Mouse (Mus musculus): ENCODE results near the gene Krtap29-1. TPM values are rescaled to one million over a fixed set of nuclear protein-coding genes. Genes with fewer than 3 reads are reported as not detected.

The Krtap29-1 gene
- polyA plus RNA-seq, 1 experiment from 2014 or later, result not detected

DNA sequence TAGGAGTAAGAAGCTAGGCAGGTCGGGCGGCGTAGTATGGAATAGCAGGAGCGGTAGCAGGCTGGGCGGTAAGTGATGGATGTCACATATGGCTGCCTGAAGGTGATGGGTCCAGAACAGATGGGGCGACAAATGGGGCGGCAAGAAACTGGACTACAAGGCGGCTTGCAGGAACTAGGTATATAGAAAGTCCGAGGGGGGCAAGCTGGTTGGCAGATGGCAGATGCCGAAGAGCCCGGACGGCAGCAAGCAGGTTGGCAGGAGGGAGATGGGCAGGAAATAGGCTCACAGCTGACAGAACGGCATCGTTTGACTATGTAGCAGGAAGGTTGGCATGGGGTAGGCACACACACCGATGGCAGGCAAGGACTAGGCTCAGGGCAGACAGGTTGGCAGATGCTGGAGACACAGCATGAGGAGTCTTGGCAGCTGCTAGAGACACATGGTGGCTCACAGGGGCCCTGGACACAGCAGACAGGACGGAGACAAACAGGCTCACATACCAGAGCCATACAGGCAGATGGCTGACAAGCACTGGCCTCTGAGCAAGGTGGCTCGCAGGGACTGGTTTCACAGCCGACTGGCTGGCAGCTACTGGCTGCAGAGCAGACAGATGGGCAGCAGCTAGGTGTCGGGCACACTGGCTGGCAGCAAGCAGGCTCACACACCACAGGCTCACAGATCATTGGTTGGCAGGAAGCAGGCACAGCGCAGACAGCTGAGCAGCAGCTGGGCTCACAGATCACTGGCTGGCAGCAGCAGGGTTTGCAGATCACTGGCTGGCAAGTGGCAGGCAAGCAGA is 6.6 kb upstream of the Krtap29-1 start:
- no peak overlapping the region for H3K4me3 ChIP-seq (ENCODE audit: low read depth, low read length)
- no peak overlapping the region for H3K9ac ChIP-seq (ENCODE audit: low read length)
- H3K4me2 ChIP-seq (replicated peaks; ENCODE audit: low read depth), result no peak overlapping the region
- H3K36me3 ChIP-seq (ENCODE audit: control insufficient read depth, insufficient read depth, low read length), result no peaks in the 10 kb centered on the region
- H3K4me1 ChIP-seq (replicated peaks; ENCODE audit: control insufficient read depth, insufficient read depth), result no peaks in the 10 kb centered on the region
- no peaks in the 10 kb centered on the region for H3K9me3 ChIP-seq (ENCODE audit: control insufficient read depth, low read length)
- TF ChIP-seq CTCF (IDR thresholded peaks at IDR 0.05; ENCODE audit: low read depth) (no peak), EP300 (optimal IDR thresholded peaks at IDR 0.05) (no peak)
- WGBS, result 75% methylated on average over 20 of the region's 20 CpGs
- H3K27ac ChIP-seq (replicated peaks), result no peak overlapping the region
- ATAC-seq (ENCODE audit: low FRiP score, low TSS enrichment) (no peak), DNase-seq (ENCODE audit: low spot score) (no peak)
- no peaks in the 10 kb centered on the region for H3K27me3 ChIP-seq (ENCODE audit: control insufficient read depth, insufficient read depth, low read length)

GRCm38 (mm10) chr11:99983442-99983841 is 4.6 kb upstream of the Krtap29-1 start:
- Histone ChIP-seq H3K36me3 (ENCODE audit: control insufficient read depth, insufficient read depth, low read length) (no peaks in the 10 kb centered on the region), H3K27me3 (ENCODE audit: control insufficient read depth, insufficient read depth, low read length) (no peaks in the 10 kb centered on the region), H3K27ac (replicated peaks) (no peak overlapping the region), H3K9ac (ENCODE audit: low read length) (no peak overlapping the region), H3K9me3 (ENCODE audit: control insufficient read depth, low read length) (no peaks in the 10 kb centered on the region), H3K4me3 (ENCODE audit: low read depth, low read length) (no peak overlapping the region), H3K4me1 (replicated peaks; ENCODE audit: control insufficient read depth, insufficient read depth) (no peaks in the 10 kb centered on the region), H3K4me2 (replicated peaks; ENCODE audit: low read depth) (no peak overlapping the region)
- no peak for DNase-seq (ENCODE audit: low spot score)
- WGBS, result 76% methylated on average over 1 of the region's 1 CpGs
- no peak for TF ChIP-seq EP300 (optimal IDR thresholded peaks at IDR 0.05)
- TF ChIP-seq CTCF (IDR thresholded peaks at IDR 0.05; ENCODE audit: low read depth), result no peak
- no peak for ATAC-seq (ENCODE audit: low FRiP score, low TSS enrichment)

GRCm38 (mm10) chr11:99982731-99983130 is 3.9 kb upstream of the Krtap29-1 start:
- no peak overlapping the region for H3K27ac ChIP-seq (replicated peaks)
- no peak overlapping the region for H3K4me3 ChIP-seq (ENCODE audit: low read depth, low read length)
- TF ChIP-seq EP300 (optimal IDR thresholded peaks at IDR 0.05), result no peak
- TF ChIP-seq CTCF (IDR thresholded peaks at IDR 0.05; ENCODE audit: low read depth), result no peak
- H3K9ac ChIP-seq (ENCODE audit: low read length), result no peak overlapping the region
- no peaks in the 10 kb centered on the region for H3K36me3 ChIP-seq (ENCODE audit: control insufficient read depth, insufficient read depth, low read length)
- 84% methylated on average over 9 of the region's 9 CpGs for WGBS
- H3K9me3 ChIP-seq (ENCODE audit: control insufficient read depth, low read length), result no peaks in the 10 kb centered on the region
- no peaks in the 10 kb centered on the region for H3K4me1 ChIP-seq (replicated peaks; ENCODE audit: control insufficient read depth, insufficient read depth)
- H3K4me2 ChIP-seq (replicated peaks; ENCODE audit: low read depth), result no peak overlapping the region
- no peaks in the 10 kb centered on the region for H3K27me3 ChIP-seq (ENCODE audit: control insufficient read depth, insufficient read depth, low read length)
- ATAC-seq (ENCODE audit: low FRiP score, low TSS enrichment), result no peak
- DNase-seq (ENCODE audit: low spot score), result no peak

GRCm38 (mm10) chr11:99965961-99966360 is 12.9 kb downstream of the Krtap29-1 start:
- TF ChIP-seq CTCF (IDR thresholded peaks at IDR 0.05; ENCODE audit: low read depth) (no peak), EP300 (optimal IDR thresholded peaks at IDR 0.05) (no peak)
- Histone ChIP-seq H3K4me1 (replicated peaks; ENCODE audit: control insufficient read depth, insufficient read depth) (no peaks in the 10 kb centered on the region), H3K4me2 (replicated peaks; ENCODE audit: low read depth) (no peak overlapping the region), H3K9me3 (ENCODE audit: control insufficient read depth, low read length) (no peaks in the 10 kb centered on the region), H3K4me3 (ENCODE audit: low read depth, low read length) (no peak overlapping the region), H3K9ac (ENCODE audit: low read length) (no peak overlapping the region), H3K27me3 (ENCODE audit: control insufficient read depth, insufficient read depth, low read length) (no peaks in the 10 kb centered on the region), H3K27ac (replicated peaks) (no peak overlapping the region), H3K36me3 (ENCODE audit: control insufficient read depth, insufficient read depth, low read length) (no peaks in the 10 kb centered on the region)
- ATAC-seq (ENCODE audit: low FRiP score, low TSS enrichment) (no peak), DNase-seq (ENCODE audit: low spot score) (no peak)
- 13% methylated on average over 2 of the region's 2 CpGs for WGBS

GRCm38 (mm10) chr11:99964213-99964612 is 14.6 kb downstream of the Krtap29-1 start:
- WGBS, result 55% methylated on average over 6 of the region's 6 CpGs
- no peaks in the 10 kb centered on the region for H3K27me3 ChIP-seq (ENCODE audit: control insufficient read depth, insufficient read depth, low read length)
- DNase-seq (ENCODE audit: low spot score) (no peak), ATAC-seq (ENCODE audit: low FRiP score, low TSS enrichment) (no peak)
- H3K9ac ChIP-seq (ENCODE audit: low read length), result no peak overlapping the region
- H3K9me3 ChIP-seq (ENCODE audit: control insufficient read depth, low read length), result no peaks in the 10 kb centered on the region
- H3K4me3 ChIP-seq (ENCODE audit: low read depth, low read length), result no peak overlapping the region
- no peaks in the 10 kb centered on the region for H3K4me1 ChIP-seq (replicated peaks; ENCODE audit: control insufficient read depth, insufficient read depth)
- TF ChIP-seq EP300 (optimal IDR thresholded peaks at IDR 0.05) (no peak), CTCF (IDR thresholded peaks at IDR 0.05; ENCODE audit: low read depth) (no peak; the same call in 1 of the 2 replicates)
- H3K36me3 ChIP-seq (ENCODE audit: control insufficient read depth, insufficient read depth, low read length), result no peaks in the 10 kb centered on the region
- H3K27ac ChIP-seq (replicated peaks), result no peak overlapping the region
- no peak overlapping the region for H3K4me2 ChIP-seq (replicated peaks; ENCODE audit: low read depth)

GRCm38 (mm10) chr11:99948175-99948574 is 30.7 kb downstream of the Krtap29-1 start, which contains the start of gene Krtap9-5:
Krtap9-5 (plus strand) TSS chr11:99948475.
- Histone ChIP-seq H3K27ac (replicated peaks) (no peak within 1 kb of the TSS), H3K9me3 (ENCODE audit: control insufficient read depth, low read length) (no peaks in the 10 kb centered on the region), H3K4me2 (replicated peaks; ENCODE audit: low read depth) (no peak within 1 kb of the TSS), H3K36me3 (ENCODE audit: control insufficient read depth, insufficient read depth, low read length) (no peaks in the 10 kb centered on the region), H3K4me1 (replicated peaks; ENCODE audit: control insufficient read depth, insufficient read depth) (no peaks in the 10 kb centered on the region), H3K27me3 (ENCODE audit: control insufficient read depth, insufficient read depth, low read length) (no peaks in the 10 kb centered on the region), H3K9ac (ENCODE audit: low read length) (no peak within 1 kb of the TSS), H3K4me3 (ENCODE audit: low read depth, low read length) (no peak within 1 kb of the TSS)
- 97% methylated on average over 2 of the region's 2 CpGs for WGBS
- no peak for ATAC-seq (ENCODE audit: low FRiP score, low TSS enrichment)
- DNase-seq (ENCODE audit: low spot score), result no peak
- TF ChIP-seq CTCF (IDR thresholded peaks at IDR 0.05; ENCODE audit: low read depth) (no peak), EP300 (optimal IDR thresholded peaks at IDR 0.05) (no peak)
